Mouse (Mus musculus): ENCODE data around the gene Slc44a4.

DNA sequence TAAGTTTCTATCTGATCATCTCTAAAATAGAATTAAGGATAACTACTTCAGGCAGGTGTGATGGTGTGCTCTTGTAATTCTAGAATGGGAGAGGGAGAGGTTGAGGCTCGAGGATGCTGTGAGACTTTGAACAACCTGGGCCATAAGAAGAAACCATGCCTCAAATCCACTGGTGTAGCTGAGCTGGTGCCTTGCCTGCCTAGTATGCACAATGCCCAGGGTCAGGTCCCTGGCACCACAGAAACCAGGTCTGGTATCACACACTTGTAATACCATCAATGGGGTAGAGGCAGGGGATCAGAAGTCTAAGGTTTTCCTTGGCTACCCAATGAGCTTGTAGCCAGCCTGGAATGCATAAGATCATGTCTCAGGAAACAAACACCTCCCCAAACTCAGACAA lies 48.6 kb downstream of the Slc44a4 start:
- no peak for TF ChIP-seq POLR2A (IDR thresholded peaks at IDR 0.05; ENCODE audit: borderline replicate concordance, extremely low read depth, insufficient read depth, insufficient read length, poor library complexity, severe bottlenecking)
- TF ChIP-seq CTCF (IDR thresholded peaks at IDR 0.05; ENCODE audit: borderline replicate concordance, extremely low read depth, insufficient read depth, insufficient read length): no peak

Data from brain, embryonic 14.5 days (tissue).